Mouse (Mus musculus) stomach, embryonic 16.5 days (tissue): ENCODE data around the gene Pabpc1l. TPM values are rescaled to one million over a fixed set of nuclear protein-coding genes. Genes with fewer than 3 reads are reported as not detected.
A peak's percentile ranks its signal among the peaks of the same experiment; 100 is the strongest.
"Not testable (repeated sequence)": the region's sequence is repeated elsewhere in the genome, so short reads cannot be mapped to it uniquely, and the experiment has no call there.

Experiments used
- ATAC-seq: fragments of 200-750 bp; cut with Nextera tagmentation; 2 replicates; pipeline ENCODE4 v1.8.0; 2017; ENCODE audit warnings: moderate number of reproducible peaks, moderate TSS enrichment; ENCODE audit not compliant: insufficient read depth, low FRiP score
- H3K27ac ChIP-seq: fragments of 300-500 bp; sonication (generic); 2 replicates; pipeline ENCODE4 v1.5.1; 2014; ENCODE audit warnings: low read length
- H3K27me3 ChIP-seq: fragments of 300-500 bp; sonication (generic); 2 replicates; pipeline ENCODE4 v1.6.1; 2014; ENCODE audit warnings: low read length, control low read depth, mixed read lengths; ENCODE audit not compliant: control insufficient read depth, insufficient read depth
- H3K36me3 ChIP-seq: fragments of 300-500 bp; sonication (generic); 2 replicates; pipeline ENCODE4 v1.6.1; 2014; ENCODE audit warnings: low read length; ENCODE audit not compliant: control insufficient read depth, insufficient read depth
- H3K4me1 ChIP-seq: fragments of 300-500 bp; sonication (generic); 2 replicates; pipeline ENCODE4 v1.6.1; 2014; ENCODE audit warnings: low read length, control low read depth, mixed read lengths; ENCODE audit not compliant: control insufficient read depth, insufficient read depth
- H3K4me2 ChIP-seq: fragments of 300-500 bp; sonication (generic); 2 replicates; pipeline ENCODE4 v1.6.1; 2014; ENCODE audit warnings: low read depth, low read length, mixed read lengths
- H3K4me3 ChIP-seq: fragments of 300-500 bp; sonication (generic); replicated peaks from 2 replicates; pipeline ENCODE4 v1.5.1; 2014; ENCODE audit warnings: mild to moderate bottlenecking, low read length
- H3K9ac ChIP-seq: fragments of 300-500 bp; sonication (generic); 2 replicates; pipeline ENCODE4 v1.6.1; 2014; ENCODE audit warnings: low read length
- H3K9me3 ChIP-seq: fragments of 300-500 bp; sonication (generic); replicated peaks from 2 replicates; pipeline ENCODE4 v1.6.1; 2016; ENCODE audit warnings: low read length, control low read depth; ENCODE audit not compliant: control insufficient read depth
- WGBS: fragments of 180-500 bp; shearing (Covaris S2); extraction: QIAGEN DNeasy Blood & Tissue Kit; methylation state at CpG from one replicate; pipeline ENCODE4 v1.1.7; 2014; 5-methylcytosine and 5-hydroxymethylcytosine counted together
- polyA plus RNA-seq: library from polyadenylated mRNA; unstranded; fragments of >200 nt; fragmentation: Nextera tagmentation; extraction: Ambion mirVana; gene quantifications from 2 replicates; pipeline ENCODE4 v1.2.1, GENCODE M21; 2015

Pabpc1l gene
- polyA plus RNA-seq, 1 experiment from 2014 or later, result 0.87 TPM

DNA sequence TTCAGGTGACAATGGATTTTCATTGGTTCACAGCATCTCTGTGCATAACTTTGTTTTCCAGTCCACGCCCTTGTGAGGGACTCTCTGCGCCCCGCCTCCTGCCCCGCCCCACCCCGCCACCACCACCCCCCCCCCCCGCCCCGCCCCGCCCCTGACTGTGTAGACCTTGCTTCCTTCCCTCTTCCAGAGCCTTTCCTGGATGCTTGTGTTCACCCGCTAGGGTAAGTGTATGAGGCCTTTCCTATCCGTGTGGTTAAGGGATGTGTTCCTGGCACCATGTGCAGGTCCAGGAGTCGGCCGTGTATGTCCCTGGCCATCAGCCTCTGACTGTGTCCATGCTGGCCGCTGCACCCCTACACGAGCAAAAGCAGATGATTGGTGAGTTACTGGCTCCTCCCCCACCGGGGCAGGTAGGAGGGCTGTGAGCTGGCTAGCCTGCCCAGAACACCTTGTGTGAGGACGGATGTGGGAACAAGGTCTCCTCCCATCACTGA is 22.0 kb downstream of the Pabpc1l start:
- Histone ChIP-seq H3K4me2 (peak overlapping the region; percentile 57), H3K9ac (peak overlapping the region; percentile 55; the same call in 1 of the 2 replicates), H3K4me3 (peak overlapping the region; percentile 41), H3K27ac (no peak overlapping the region), H3K9me3 (no peaks in the 10 kb centered on the region), H3K27me3 (no peaks in the 10 kb centered on the region), H3K36me3 (no peaks in the 10 kb centered on the region), H3K4me1 (no peaks in the 10 kb centered on the region)
- ATAC-seq, result peak; percentile 85
- 3% methylated on average over 12 of the region's 16 CpGs for WGBS

DNA sequence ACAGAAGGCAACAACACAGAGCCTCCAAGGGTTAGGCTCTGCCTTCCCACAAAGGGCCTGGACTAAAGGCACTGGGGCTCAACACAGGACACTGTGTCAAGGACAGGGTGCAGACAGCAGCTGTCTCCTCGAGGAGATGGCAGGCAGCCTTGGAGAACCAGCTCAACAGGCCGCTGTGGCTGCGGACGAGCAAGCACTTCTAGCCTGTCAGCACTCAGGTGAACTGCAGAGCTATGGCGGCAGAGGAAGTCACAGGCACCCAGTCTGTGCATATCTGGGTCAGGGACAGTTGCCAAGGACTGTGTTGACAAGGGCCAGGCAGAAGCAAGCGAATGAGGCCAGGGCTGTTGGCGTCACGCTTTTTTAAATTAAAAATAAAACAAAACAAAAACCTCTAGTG is 28.5 kb downstream of the Pabpc1l start:
- Histone ChIP-seq H3K9ac (no peak overlapping the region), H3K36me3 (peaks cover 6% of the 10 kb centered on the region; the same call in 1 of the 2 replicates), H3K4me1 (no peaks in the 10 kb centered on the region), H3K4me3 (no peak overlapping the region), H3K27ac (no peak overlapping the region), H3K4me2 (no peak overlapping the region), H3K27me3 (no peaks in the 10 kb centered on the region), H3K9me3 (no peaks in the 10 kb centered on the region)
- 85% methylated on average over 8 of the region's 8 CpGs for WGBS
- no peak for ATAC-seq

DNA sequence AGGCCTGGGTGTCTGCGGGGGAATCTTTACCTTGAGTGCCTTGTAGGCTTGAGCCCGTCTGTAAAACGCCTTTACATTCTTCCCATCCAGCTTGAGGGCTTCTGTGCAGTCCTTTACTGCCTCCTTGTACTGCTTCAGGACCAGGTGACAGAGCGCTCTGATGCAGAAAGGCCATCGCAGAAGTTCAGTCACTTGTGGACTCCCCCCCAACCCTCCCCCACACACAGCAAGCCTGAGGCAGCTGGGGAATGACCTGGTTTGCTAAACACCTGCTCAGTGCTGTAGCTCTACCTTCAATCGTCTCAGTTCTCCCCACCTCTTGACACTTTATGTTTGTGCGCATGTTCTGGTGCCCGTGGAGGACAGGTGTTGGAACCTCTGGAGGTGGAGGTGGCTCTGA is 29.4 kb downstream of the Pabpc1l start:
- H3K9me3 ChIP-seq, result no peaks in the 10 kb centered on the region
- peaks cover 11% of the 10 kb centered on the region; the same call in 1 of the 2 replicates for H3K36me3 ChIP-seq
- WGBS, result 92% methylated on average over 8 of the region's 8 CpGs

DNA sequence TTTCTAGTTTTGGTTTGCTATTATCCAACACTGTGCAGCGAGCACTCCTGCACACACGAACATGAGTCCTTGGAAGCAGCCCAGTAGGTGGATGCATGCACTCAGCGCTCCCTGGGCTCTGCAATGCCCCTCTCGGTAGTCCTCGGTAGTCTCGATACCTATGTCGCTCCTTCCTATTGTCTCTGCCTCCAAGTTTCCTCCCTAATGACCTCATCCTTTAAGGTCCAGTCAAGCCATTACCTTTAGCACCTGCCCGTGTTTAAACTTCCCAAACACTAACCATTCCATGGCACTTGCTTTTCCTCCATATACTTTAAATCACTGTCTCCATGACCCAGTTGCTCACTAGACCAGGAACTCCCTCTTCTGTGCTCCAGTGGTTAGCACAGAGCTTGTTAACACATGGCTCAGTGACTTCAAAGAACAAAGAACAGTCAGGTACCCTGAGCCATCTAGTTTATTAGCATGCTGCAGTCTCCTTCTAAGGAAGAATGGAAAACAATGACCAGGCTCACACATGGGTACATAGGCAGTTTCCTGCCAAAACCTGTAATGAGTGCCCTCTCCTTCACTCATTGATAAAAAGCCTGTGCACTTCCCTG is 34.5 kb downstream of the Pabpc1l start:
- Histone ChIP-seq H3K36me3 (peaks cover 24% of the 10 kb centered on the region), H3K27ac (no peak overlapping the region), H3K4me3 (no peak overlapping the region), H3K9ac (no peak overlapping the region), H3K9me3 (no peaks in the 10 kb centered on the region), H3K4me1 (no peaks in the 10 kb centered on the region), H3K4me2 (no peak overlapping the region), H3K27me3 (no peaks in the 10 kb centered on the region)
- ATAC-seq, result no peak
- WGBS, result 92% methylated on average over 8 of the region's 8 CpGs

More for the DNA sequence above, 29.4 kb downstream of the Pabpc1l start:
- no peak overlapping the region for H3K9ac ChIP-seq
- no peaks in the 10 kb centered on the region for H3K27me3 ChIP-seq
- no peak for ATAC-seq
- no peak overlapping the region for H3K4me3 ChIP-seq
- no peak overlapping the region for H3K4me2 ChIP-seq
- no peak overlapping the region for H3K27ac ChIP-seq
- H3K4me1 ChIP-seq, result no peaks in the 10 kb centered on the region

DNA sequence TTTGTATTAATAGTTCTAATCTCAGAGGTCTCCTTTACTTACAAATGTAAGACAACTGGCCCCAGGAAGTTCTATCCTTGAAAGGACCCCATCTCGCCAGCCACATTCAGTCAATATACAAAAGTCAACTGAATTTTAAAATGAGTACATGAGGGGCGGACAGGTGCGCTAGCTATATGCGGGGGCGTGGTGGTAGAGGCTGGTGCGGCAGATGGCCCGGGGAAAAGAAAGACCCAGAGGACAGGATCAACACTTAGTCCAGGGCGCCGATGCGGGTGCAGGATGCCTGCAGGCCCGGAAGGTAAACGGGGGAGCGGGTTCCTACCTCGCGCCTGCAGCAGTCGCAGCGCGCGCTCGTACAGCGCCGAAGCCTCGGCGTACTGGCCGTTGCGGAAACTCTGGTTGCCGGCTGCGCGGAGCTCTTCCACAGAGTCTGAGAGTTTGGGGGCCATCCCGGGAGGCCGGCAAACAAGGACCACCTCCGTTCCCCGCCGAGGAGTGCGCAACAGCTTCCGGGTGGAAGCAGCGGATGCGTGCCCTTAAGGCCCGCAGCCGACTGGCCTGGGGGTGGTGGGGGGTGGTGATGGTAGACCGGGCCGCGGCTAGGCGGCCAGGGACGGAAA is 45.0 kb downstream of the Pabpc1l start, which contains the start of gene Stk4:
Gene Stk4, plus strand, starts transcription at position 181 of the 623 bp plus-strand sequence.
- H3K4me2 ChIP-seq, result peak within 1 kb of the TSS; percentile 74
- H3K27me3 ChIP-seq, result no peaks in the 10 kb centered on the region
- H3K9me3 ChIP-seq, result no peaks in the 10 kb centered on the region
- ATAC-seq, result peak; percentile 12; the same call in 1 of the 2 replicates
- H3K4me1 ChIP-seq, result peaks cover 19% of the 10 kb centered on the region
- peak within 1 kb of the TSS; percentile 93 for H3K9ac ChIP-seq
- 1% methylated on average over 43 of the region's 45 CpGs for WGBS
- H3K4me3 ChIP-seq, result peak within 1 kb of the TSS; percentile 97
- H3K27ac ChIP-seq, result peak within 1 kb of the TSS; percentile 79
- H3K36me3 ChIP-seq, result 0 out of 2 replicates have a peak, but pooled peaks cover 2% of the 10 kb centered on the region

DNA sequence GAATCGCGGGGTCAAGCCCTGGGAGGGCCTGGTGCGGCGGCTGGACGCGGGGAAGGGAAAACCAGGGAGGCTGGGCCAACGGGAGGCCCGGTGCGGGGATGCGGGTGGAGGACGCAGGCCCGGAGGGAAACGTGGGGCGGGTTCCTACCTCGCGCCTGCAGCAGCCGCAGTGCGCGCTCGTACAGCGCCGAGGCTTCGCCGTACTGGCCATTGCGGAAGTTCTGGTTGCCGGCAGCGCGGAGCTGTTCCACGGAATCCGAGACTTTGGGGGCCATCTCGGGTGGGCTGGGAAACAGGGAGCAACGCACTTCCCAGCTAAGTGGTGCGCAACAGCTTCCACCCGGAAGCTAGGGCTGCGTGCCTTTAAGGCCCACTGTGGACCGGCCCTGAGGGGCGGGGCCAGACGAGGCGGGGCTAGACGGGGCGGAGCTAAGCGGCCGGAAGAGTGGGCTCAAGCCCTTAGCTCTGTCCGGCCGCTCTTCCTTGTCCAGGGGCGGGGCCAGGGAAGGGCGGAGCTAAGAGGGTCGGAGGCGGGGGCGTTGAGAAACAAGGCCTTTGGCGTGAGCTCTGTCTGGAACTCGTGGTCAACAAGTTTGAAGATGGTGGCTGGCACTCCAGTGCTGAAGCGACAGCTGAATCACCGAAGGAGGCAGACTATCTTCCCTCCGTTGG is 45.7 kb downstream of the Pabpc1l start, which contains the start of gene Tomm34:
Gene Tomm34, minus strand, starts transcription at position 405 of the 672 bp plus-strand sequence.
- WGBS, result under 1% methylated on average over 53 of the region's 55 CpGs
- H3K36me3 ChIP-seq, result no peaks in the 10 kb centered on the region
- peak; percentile 97 for ATAC-seq

DNA sequence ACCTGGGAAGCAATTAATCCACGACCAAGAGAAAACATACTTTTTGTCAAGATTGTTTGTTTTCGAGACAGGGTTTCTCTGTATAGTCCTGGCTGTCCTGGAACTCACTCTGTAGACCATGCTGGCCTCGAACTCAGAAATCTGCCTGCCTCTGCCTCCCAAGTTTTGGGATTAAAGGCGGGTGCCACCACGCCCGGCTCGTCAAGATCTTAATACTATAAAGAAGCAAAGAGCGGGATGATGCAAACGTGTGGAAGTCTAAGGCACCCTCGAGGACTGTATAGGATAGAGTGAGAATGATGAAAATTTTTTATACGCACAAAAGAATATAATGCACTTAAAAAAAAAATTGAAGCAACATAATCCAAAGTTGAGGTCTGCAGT is 46.2 kb downstream of the Pabpc1l start:
- not testable (repeated sequence) for ATAC-seq, H3K9me3 ChIP-seq
- H3K4me3 ChIP-seq, result peak overlapping the region; percentile 97

More for the DNA sequence above, 45.7 kb downstream of the Pabpc1l start, which contains the start of gene Tomm34:
- H3K4me2 ChIP-seq, result peak within 1 kb of the TSS; percentile 74
- peak within 1 kb of the TSS; percentile 79 for H3K27ac ChIP-seq
- no peaks in the 10 kb centered on the region for H3K27me3 ChIP-seq
- H3K4me3 ChIP-seq, result peak within 1 kb of the TSS; percentile 97
- peak within 1 kb of the TSS; percentile 93 for H3K9ac ChIP-seq
- H3K9me3 ChIP-seq, result no peaks in the 10 kb centered on the region
- peaks cover 21% of the 10 kb centered on the region for H3K4me1 ChIP-seq

DNA sequence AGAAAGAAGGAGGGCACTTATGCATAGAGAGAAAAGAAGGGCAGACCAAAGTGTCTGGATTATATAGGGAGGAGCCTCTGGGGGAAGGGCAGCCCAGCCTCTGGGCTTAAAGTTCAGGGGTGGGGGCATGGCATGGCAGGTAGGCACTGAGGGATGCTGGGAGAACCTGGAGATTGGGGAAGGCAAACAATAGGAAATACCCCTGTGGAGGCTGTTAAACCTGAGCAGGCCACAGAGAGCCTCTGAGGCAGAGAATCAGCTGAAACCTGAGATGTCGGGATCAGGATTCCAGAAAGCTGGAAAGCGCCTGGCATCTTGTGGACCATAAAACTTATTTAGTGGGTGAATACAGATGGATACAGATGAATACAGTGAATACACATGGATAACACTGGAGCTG is 46.9 kb downstream of the Pabpc1l start:
- Histone ChIP-seq H3K4me1 (peaks cover 21% of the 10 kb centered on the region), H3K4me2 (no peak overlapping the region), H3K27ac (no peak overlapping the region), H3K9me3 (no peaks in the 10 kb centered on the region), H3K36me3 (no peaks in the 10 kb centered on the region), H3K27me3 (no peaks in the 10 kb centered on the region), H3K4me3 (no peak overlapping the region), H3K9ac (no peak overlapping the region)
- ATAC-seq, result no peak
- 78% methylated on average over 2 of the region's 2 CpGs for whole genome bisulfite sequencing

More for the DNA sequence above, 46.2 kb downstream of the Pabpc1l start:
- H3K36me3 ChIP-seq, H3K27me3 ChIP-seq: not testable (repeated sequence)
- H3K4me1 ChIP-seq, result peaks cover 21% of the 10 kb centered on the region
- H3K9ac ChIP-seq, result peak overlapping the region; percentile 93; the same call in 1 of the 2 replicates
- 73% methylated on average over 11 of the region's 11 CpGs for WGBS
- peak overlapping the region; percentile 74 for H3K4me2 ChIP-seq
- peak overlapping the region; percentile 48 for H3K27ac ChIP-seq

DNA sequence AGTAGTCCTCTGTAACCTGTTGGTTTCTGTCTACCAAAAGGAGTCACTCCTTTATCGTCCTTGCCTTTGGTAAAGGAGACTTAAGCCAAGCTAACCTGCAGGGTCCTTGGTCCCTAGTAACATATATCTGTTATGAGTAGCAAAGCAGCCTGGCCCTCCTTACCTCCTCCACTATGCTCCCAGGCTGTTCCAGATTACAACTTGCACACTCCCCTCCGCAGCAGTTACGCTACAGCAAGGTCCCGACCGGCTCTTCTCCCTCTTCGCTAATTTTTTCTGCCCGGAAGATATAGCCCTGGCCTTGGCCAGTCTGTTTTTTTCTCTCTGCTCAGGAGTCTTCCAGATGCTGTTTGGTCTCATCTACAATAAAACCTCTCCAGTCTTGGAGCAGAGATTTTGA is 47.9 kb downstream of the Pabpc1l start:
- 86% methylated on average over 7 of the region's 7 CpGs for WGBS

More for the DNA sequence above, 47.9 kb downstream of the Pabpc1l start:
- Histone ChIP-seq H3K4me2 (no peak overlapping the region), H3K9me3 (no peaks in the 10 kb centered on the region), H3K27me3 (no peaks in the 10 kb centered on the region), H3K27ac (no peak overlapping the region), H3K4me1 (peaks cover 21% of the 10 kb centered on the region), H3K4me3 (no peak overlapping the region), H3K36me3 (no peaks in the 10 kb centered on the region), H3K9ac (no peak overlapping the region)
- no peak for ATAC-seq
